Mouse (Mus musculus): Measurements from ENCODE around the gene Msi2. TPM values are rescaled to one million over a fixed set of nuclear protein-coding genes. Genes with fewer than 3 reads are reported as not detected.

The Msi2 gene
- polyA plus RNA-seq, 1 experiment from 2014 or later: 20.4 TPM

- Histone ChIP-seq H3K27me3 (ENCODE audit: poor library complexity, severe bottlenecking) (no peaks in the 10 kb centered on the region), H3K27ac (peak overlapping the region; percentile 68), H3K9me3 (no peaks in the 10 kb centered on the region), H3K4me1 (peaks cover 47% of the 10 kb centered on the region), H3K4me3 (no peak overlapping the region), H3K36me3 (replicated peaks) (peaks cover 80% of the 10 kb centered on the region)
- WGBS: 87% methylated on average over 11 of the region's 11 CpGs
- no peak for DNase-seq (ENCODE audit: extremely low spot score, low spot score)
Measured at GRCm38 (mm10) chr11:88613771-88614526, 104.4 kb downstream of the Msi2 start.

- Histone ChIP-seq H3K9me3 (no peaks in the 10 kb centered on the region), H3K4me3 (no peak overlapping the region), H3K36me3 (replicated peaks) (peaks cover 75% of the 10 kb centered on the region), H3K4me1 (peaks cover 45% of the 10 kb centered on the region), H3K27me3 (ENCODE audit: poor library complexity, severe bottlenecking) (no peaks in the 10 kb centered on the region), H3K27ac (no peak overlapping the region)
- WGBS: 91% methylated on average over 6 of the region's 6 CpGs
- DNase-seq (ENCODE audit: extremely low spot score, low spot score): no peak
Measured at GRCm38 (mm10) chr11:88613008-88613407, 105.3 kb downstream of the Msi2 start.

GRCm38 (mm10) chr11:88612141-88612540, 106.2 kb downstream of the Msi2 start:
- Histone ChIP-seq H3K4me3 (no peak overlapping the region), H3K9me3 (no peaks in the 10 kb centered on the region), H3K4me1 (peaks cover 45% of the 10 kb centered on the region), H3K27me3 (ENCODE audit: poor library complexity, severe bottlenecking) (no peaks in the 10 kb centered on the region), H3K36me3 (replicated peaks) (peaks cover 72% of the 10 kb centered on the region), H3K27ac (no peak overlapping the region)
- WGBS: 95% methylated on average over 7 of the region's 7 CpGs
- no peak for DNase-seq (ENCODE audit: extremely low spot score, low spot score)

- no peak for DNase-seq (ENCODE audit: extremely low spot score, low spot score)
- Histone ChIP-seq H3K4me3 (no peak overlapping the region), H3K36me3 (replicated peaks) (peaks cover 70% of the 10 kb centered on the region), H3K27me3 (ENCODE audit: poor library complexity, severe bottlenecking) (no peaks in the 10 kb centered on the region), H3K4me1 (peaks cover 56% of the 10 kb centered on the region), H3K9me3 (no peaks in the 10 kb centered on the region), H3K27ac (no peak overlapping the region)
- 95% methylated on average over 6 of the region's 6 CpGs for WGBS
Measured at GRCm38 (mm10) chr11:88610809-88611208, 107.5 kb downstream of the Msi2 start.

GRCm38 (mm10) chr11:88610112-88610511, 108.2 kb downstream of the Msi2 start:
- Histone ChIP-seq H3K27me3 (ENCODE audit: poor library complexity, severe bottlenecking) (no peaks in the 10 kb centered on the region), H3K4me3 (no peak overlapping the region), H3K27ac (no peak overlapping the region), H3K4me1 (peaks cover 63% of the 10 kb centered on the region), H3K36me3 (replicated peaks) (peaks cover 74% of the 10 kb centered on the region), H3K9me3 (no peaks in the 10 kb centered on the region)
- 95% methylated on average over 1 of the region's 1 CpGs for WGBS
- DNase-seq (ENCODE audit: extremely low spot score, low spot score): no peak

- H3K27ac ChIP-seq: no peak overlapping the region
- DNase-seq (ENCODE audit: extremely low spot score, low spot score): no peak
- H3K36me3 ChIP-seq (replicated peaks): peaks cover 81% of the 10 kb centered on the region
- H3K27me3 ChIP-seq (ENCODE audit: poor library complexity, severe bottlenecking): no peaks in the 10 kb centered on the region
- H3K4me1 ChIP-seq: peaks cover 65% of the 10 kb centered on the region
- H3K9me3 ChIP-seq: no peaks in the 10 kb centered on the region
- H3K4me3 ChIP-seq: no peak overlapping the region
- WGBS: 94% methylated on average over 4 of the region's 4 CpGs
Measured at GRCm38 (mm10) chr11:88608584-88608983, 109.7 kb downstream of the Msi2 start.

GRCm38 (mm10) chr11:88607725-88608383, 110.5 kb downstream of the Msi2 start:
- WGBS: 81% methylated on average over 12 of the region's 12 CpGs
- Histone ChIP-seq H3K36me3 (replicated peaks) (peaks cover 81% of the 10 kb centered on the region), H3K27ac (peak overlapping the region; percentile 60; the same call in 1 of the 2 replicates), H3K27me3 (ENCODE audit: poor library complexity, severe bottlenecking) (no peaks in the 10 kb centered on the region), H3K9me3 (no peaks in the 10 kb centered on the region), H3K4me3 (no peak overlapping the region), H3K4me1 (peaks cover 65% of the 10 kb centered on the region)
- no peak for DNase-seq (ENCODE audit: extremely low spot score, low spot score)

- WGBS: 81% methylated on average over 6 of the region's 6 CpGs
- no peak for DNase-seq (ENCODE audit: extremely low spot score, low spot score)
Measured at GRCm38 (mm10) chr11:88605771-88606170, 112.5 kb downstream of the Msi2 start.

GRCm38 (mm10) chr11:88605098-88605525, 113.2 kb downstream of the Msi2 start:
- H3K4me1 ChIP-seq: peaks cover 82% of the 10 kb centered on the region
- no peak for DNase-seq (ENCODE audit: extremely low spot score, low spot score)
- H3K36me3 ChIP-seq (replicated peaks): peaks cover 81% of the 10 kb centered on the region
- H3K27ac ChIP-seq: peak overlapping the region; percentile 49; the same call in 1 of the 2 replicates
- 70% methylated on average over 12 of the region's 12 CpGs for WGBS
- H3K9me3 ChIP-seq: no peaks in the 10 kb centered on the region
- H3K27me3 ChIP-seq (ENCODE audit: poor library complexity, severe bottlenecking): no peaks in the 10 kb centered on the region
- H3K4me3 ChIP-seq: no peak overlapping the region

More at GRCm38 (mm10) chr11:88605771-88606170, 112.5 kb downstream of the Msi2 start:
- no peaks in the 10 kb centered on the region for H3K9me3 ChIP-seq
- peaks cover 81% of the 10 kb centered on the region for H3K36me3 ChIP-seq (replicated peaks)
- no peak overlapping the region for H3K4me3 ChIP-seq
- H3K27ac ChIP-seq: peak overlapping the region; percentile 49; the same call in 1 of the 2 replicates
- peaks cover 78% of the 10 kb centered on the region for H3K4me1 ChIP-seq
- H3K27me3 ChIP-seq (ENCODE audit: poor library complexity, severe bottlenecking): no peaks in the 10 kb centered on the region

- WGBS: 69% methylated on average over 2 of the region's 2 CpGs
- Histone ChIP-seq H3K27me3 (ENCODE audit: poor library complexity, severe bottlenecking) (no peaks in the 10 kb centered on the region), H3K4me3 (no peak overlapping the region), H3K4me1 (peaks cover 85% of the 10 kb centered on the region), H3K9me3 (no peaks in the 10 kb centered on the region), H3K27ac (peak overlapping the region; percentile 49; the same call in 1 of the 2 replicates), H3K36me3 (replicated peaks) (peaks cover 82% of the 10 kb centered on the region)
- no peak for DNase-seq (ENCODE audit: extremely low spot score, low spot score)
Measured at GRCm38 (mm10) chr11:88604635-88605034, 113.7 kb downstream of the Msi2 start.

- no peak for DNase-seq (ENCODE audit: extremely low spot score, low spot score)
- WGBS: 92% methylated on average over 11 of the region's 11 CpGs
- H3K36me3 ChIP-seq (replicated peaks): peaks cover 74% of the 10 kb centered on the region
Measured at GRCm38 (mm10) chr11:88603366-88603765, 114.9 kb downstream of the Msi2 start.

GRCm38 (mm10) chr11:88602471-88603120, 115.7 kb downstream of the Msi2 start:
- H3K4me3 ChIP-seq: no peak overlapping the region
- no peaks in the 10 kb centered on the region for H3K27me3 ChIP-seq (ENCODE audit: poor library complexity, severe bottlenecking)
- no peak for DNase-seq (ENCODE audit: extremely low spot score, low spot score)
- peaks cover 75% of the 10 kb centered on the region for H3K36me3 ChIP-seq (replicated peaks)
- H3K4me1 ChIP-seq: peaks cover 89% of the 10 kb centered on the region
- H3K9me3 ChIP-seq: no peaks in the 10 kb centered on the region
- WGBS: 96% methylated on average over 7 of the region's 7 CpGs
- no peak overlapping the region for H3K27ac ChIP-seq

More at GRCm38 (mm10) chr11:88603366-88603765, 114.9 kb downstream of the Msi2 start:
- Histone ChIP-seq H3K27ac (peak overlapping the region; percentile 40; the same call in 1 of the 2 replicates), H3K27me3 (ENCODE audit: poor library complexity, severe bottlenecking) (no peaks in the 10 kb centered on the region), H3K4me3 (no peak overlapping the region), H3K9me3 (no peaks in the 10 kb centered on the region), H3K4me1 (peaks cover 87% of the 10 kb centered on the region)

Data from forebrain, embryonic 10.5 days (tissue).